Mouse (Mus musculus) megakaryocyte, embryonic 14.5 days (primary cell): ENCODE data around the gene Slc43a1. TPM values are rescaled to one million over a fixed set of nuclear protein-coding genes. Genes with fewer than 3 reads are reported as not detected.
A peak's percentile ranks its signal among the peaks of the same experiment; 100 is the strongest.
"Not testable (repeated sequence)": the region's sequence is repeated elsewhere in the genome, so short reads cannot be mapped to it uniquely, and the experiment has no call there.

ENCODE experiments used
- H3K27me3 ChIP-seq: replicated peaks from 2 replicates; pipeline ENCODE3; 2012; ENCODE audit warnings: inconsistent platforms
- H3K36me3 ChIP-seq: replicated peaks from 2 replicates; pipeline ENCODE3; 2012; ENCODE audit warnings: low read length, inconsistent platforms, mixed read lengths
- H3K4me1 ChIP-seq: 2 replicates; pipeline ENCODE4 v1.6.1; 2012; ENCODE audit warnings: inconsistent platforms
- H3K4me3 ChIP-seq: replicated peaks from 2 replicates; pipeline ENCODE3; 2012; ENCODE audit warnings: moderate library complexity, mild to moderate bottlenecking, inconsistent platforms
- H3K9me3 ChIP-seq: 2 replicates; pipeline ENCODE4 v1.6.1; 2012; ENCODE audit warnings: inconsistent platforms
- FLI1 ChIP-seq: IDR thresholded peaks from 2 replicates; pipeline ENCODE4 v1.6.1; 2012; ENCODE audit warnings: low read length, inconsistent platforms, mixed read lengths
- GATA1 ChIP-seq: IDR thresholded peaks from 3 replicates; pipeline ENCODE4 v1.6.1; 2012; ENCODE audit warnings: mixed read lengths, low read length, inconsistent platforms, borderline replicate concordance
- polyA plus RNA-seq: library from polyadenylated mRNA; stranded (reverse); fragments of >175 nt; gene quantifications from 2 replicates; pipeline ENCODE4 v1.2.3, GENCODE M21; 2012; ENCODE audit warnings: low replicate concordance; ENCODE audit not compliant: insufficient read depth

Gene Slc43a1
- polyA plus RNA-seq, 1 experiment: 1.8 TPM

DNA sequence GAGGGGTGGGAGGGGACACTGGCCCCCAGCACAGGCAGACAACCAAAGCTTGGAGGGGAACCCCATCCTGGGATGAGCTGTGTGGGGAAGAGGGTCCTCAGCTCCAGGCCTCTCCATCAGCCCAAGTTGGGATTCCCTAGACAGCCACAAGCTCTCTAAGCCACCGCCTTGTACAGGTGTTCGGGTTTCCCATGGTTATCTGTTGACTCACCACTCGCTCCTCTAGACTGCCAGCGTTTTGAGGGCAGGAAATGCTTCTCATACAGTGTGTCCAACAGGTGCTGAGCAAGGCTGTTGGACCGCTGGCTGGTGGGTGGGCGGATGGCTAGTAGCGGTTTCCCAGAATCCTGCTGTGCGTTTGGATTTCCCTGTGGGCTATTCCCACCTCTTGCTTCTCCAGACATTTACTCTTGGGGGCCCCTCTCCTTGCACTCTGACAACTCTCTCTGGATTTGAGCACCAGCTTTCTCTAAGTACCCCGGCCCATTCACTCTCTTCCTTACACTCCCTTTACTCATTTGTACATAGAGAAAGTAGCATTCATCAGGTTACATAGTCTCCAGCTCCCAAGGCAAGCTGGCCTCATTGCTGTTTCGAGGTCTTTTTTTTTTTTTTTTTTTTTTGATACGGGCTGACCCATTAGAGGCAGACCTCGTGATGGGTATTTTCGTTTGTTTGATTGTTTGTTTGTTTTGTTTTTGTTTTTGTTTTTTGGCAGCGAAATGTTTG, 50.8 kb downstream of the Slc43a1 start:
- TF ChIP-seq GATA1: no peak
- no peak for TF ChIP-seq FLI1
- Histone ChIP-seq H3K27me3 (peaks cover 88% of the 10 kb centered on the region), H3K36me3 (no peaks in the 10 kb centered on the region), H3K4me1 (peaks cover 39% of the 10 kb centered on the region), H3K4me3 (peak overlapping the region; percentile 88), H3K9me3 (no peaks in the 10 kb centered on the region)

GRCm38 (mm10) chr2:84890045-84890340, 51.3 kb downstream of the Slc43a1 start:
- H3K4me1 ChIP-seq: peaks cover 39% of the 10 kb centered on the region
- no peak for TF ChIP-seq FLI1
- TF ChIP-seq GATA1: no peak
- H3K27me3 ChIP-seq: peaks cover 87% of the 10 kb centered on the region
- H3K4me3 ChIP-seq: no peak overlapping the region
- no peaks in the 10 kb centered on the region for H3K36me3 ChIP-seq
- no peaks in the 10 kb centered on the region for H3K9me3 ChIP-seq

GRCm38 (mm10) chr2:84893359-84893758, 54.7 kb downstream of the Slc43a1 start:
- peaks cover 13% of the 10 kb centered on the region for H3K4me1 ChIP-seq

DNA sequence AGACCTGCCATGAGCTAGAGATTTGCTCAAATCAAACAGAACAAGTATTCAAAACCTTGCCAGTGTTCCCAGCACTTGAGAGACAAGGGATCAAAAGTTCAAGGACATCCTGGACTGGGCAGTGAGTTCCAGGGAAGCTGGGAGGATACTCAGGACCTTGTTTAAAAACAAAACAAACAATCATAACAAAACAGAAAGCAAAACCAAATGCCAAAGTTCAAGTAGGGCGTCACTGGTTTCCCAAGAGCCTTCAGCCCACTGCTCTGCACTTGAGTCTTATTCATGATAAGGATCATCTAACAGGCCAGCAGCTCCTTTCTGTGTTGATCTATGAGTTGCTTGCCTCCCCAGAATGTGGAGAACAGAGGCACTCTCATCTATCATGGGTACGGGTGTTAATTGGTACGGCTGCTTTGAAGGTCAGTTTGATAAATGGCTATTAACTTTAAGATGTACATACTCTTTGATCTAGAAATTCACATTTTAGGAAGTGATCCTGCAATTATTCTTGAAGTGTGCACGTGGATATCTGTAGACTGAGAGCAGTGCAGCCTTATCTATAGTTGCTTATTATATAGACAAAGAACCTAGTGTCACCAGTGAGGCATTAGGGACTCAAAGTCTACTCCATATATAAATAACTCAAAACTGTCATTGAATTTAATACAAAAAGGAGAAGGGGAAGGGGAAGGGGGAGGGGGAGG, 57.0 kb downstream of the Slc43a1 start:
- TF ChIP-seq GATA1 (no peak), FLI1 (no peak)
- H3K36me3 ChIP-seq: no peaks in the 10 kb centered on the region
- peak overlapping the region; percentile 12 for H3K4me3 ChIP-seq
- peaks cover 42% of the 10 kb centered on the region for H3K27me3 ChIP-seq
- no peaks in the 10 kb centered on the region for H3K9me3 ChIP-seq
- no peaks in the 10 kb centered on the region for H3K4me1 ChIP-seq

More at GRCm38 (mm10) chr2:84893359-84893758, 54.7 kb downstream of the Slc43a1 start:
- H3K27me3 ChIP-seq: peaks cover 59% of the 10 kb centered on the region
- H3K9me3 ChIP-seq: no peaks in the 10 kb centered on the region
- TF ChIP-seq GATA1 (no peak), FLI1 (no peak)
- no peaks in the 10 kb centered on the region for H3K36me3 ChIP-seq
- H3K4me3 ChIP-seq: no peak overlapping the region

DNA sequence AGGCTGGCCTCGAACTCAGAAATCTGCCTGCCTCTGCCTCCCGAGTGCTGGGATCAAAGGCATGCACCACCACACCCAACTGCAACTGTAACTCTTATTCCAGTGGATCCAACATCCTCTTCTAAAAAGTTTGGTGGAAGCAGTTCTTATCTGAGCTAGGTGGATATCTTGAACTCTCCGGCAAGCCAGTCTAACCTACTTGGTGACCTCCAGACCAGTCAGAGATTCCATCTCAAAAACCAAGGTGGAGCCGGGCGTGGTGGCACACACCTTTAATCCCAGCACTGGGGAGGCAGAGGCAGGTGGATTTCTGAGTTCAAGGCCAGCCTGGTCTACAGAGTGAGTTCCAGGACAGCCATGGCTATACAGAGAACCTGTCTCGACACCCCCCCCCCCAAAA, 58.0 kb downstream of the Slc43a1 start:
- H3K4me3 ChIP-seq, H3K9me3 ChIP-seq, H3K4me1 ChIP-seq, H3K36me3 ChIP-seq: not testable (repeated sequence)
- H3K27me3 ChIP-seq: peaks cover 32% of the 10 kb centered on the region

DNA sequence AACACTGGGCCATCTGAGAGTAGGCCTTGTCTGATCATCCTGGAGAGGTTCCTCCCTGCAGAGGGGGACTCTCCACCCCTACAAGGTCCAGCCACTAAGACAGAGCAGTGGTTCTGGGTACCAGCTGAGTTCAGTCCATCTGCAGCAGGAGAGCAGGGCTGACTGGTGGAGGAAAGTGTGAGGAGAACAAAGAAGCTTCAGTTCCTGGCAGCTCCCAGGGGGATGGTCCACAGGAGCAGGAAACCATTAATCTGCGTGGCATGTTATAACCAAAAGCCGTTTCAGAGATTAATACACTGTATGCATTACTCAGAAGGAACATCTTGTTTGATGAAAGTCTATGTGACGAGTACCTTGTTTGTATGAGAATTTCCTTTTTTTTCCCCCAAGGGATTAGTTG, 74.1 kb downstream of the Slc43a1 start:
- TF ChIP-seq GATA1 (no peak), FLI1 (no peak)
- H3K4me3 ChIP-seq: no peak overlapping the region
- no peaks in the 10 kb centered on the region for H3K36me3 ChIP-seq

More for the DNA sequence above, 74.1 kb downstream of the Slc43a1 start:
- Histone ChIP-seq H3K9me3 (0 out of 2 replicates have a peak, but pooled peaks cover 7% of the 10 kb centered on the region), H3K27me3 (peaks cover 9% of the 10 kb centered on the region), H3K4me1 (peaks cover 29% of the 10 kb centered on the region)

Other genes with a start within 250 kb of the Slc43a1 start
- 0.71 and 4.4 TPM in 2 replicates for gene Ctnnd1, start 188.1 kb upstream of the Slc43a1 start, polyA plus RNA-seq
- gene Btbd18, start 179.8 kb upstream of the Slc43a1 start, polyA plus RNA-seq: 0.02 TPM in 1 of 2 replicates, not detected in the other
- gene Selenoh, start 168.1 kb upstream of the Slc43a1 start, polyA plus RNA-seq: 72.9 and 130 TPM in 2 replicates
- not detected in 2 replicates for gene Gm28635, start 160.8 kb upstream of the Slc43a1 start, polyA plus RNA-seq
- gene Med19, start 160.4 kb upstream of the Slc43a1 start, polyA plus RNA-seq: 8.7 and 9.7 TPM in 2 replicates
- gene Tmx2, start 159.7 kb upstream of the Slc43a1 start, polyA plus RNA-seq: 2.4 TPM in 1 of 2 replicates, not detected in the other
- 14.8 and 20.0 TPM in 2 replicates for gene Zdhhc5, start 123.7 kb upstream of the Slc43a1 start, polyA plus RNA-seq
- gene Clp1, start 111.5 kb upstream of the Slc43a1 start, polyA plus RNA-seq: 0.70 TPM in 1 of 2 replicates, not detected in the other
- 2.6 and 2.9 TPM in 2 replicates for gene Ypel4, start 104.8 kb upstream of the Slc43a1 start, polyA plus RNA-seq
- 3.0 TPM in 1 of 2 replicates, not detected in the other for gene Gm19426, start 95.2 kb upstream of the Slc43a1 start, polyA plus RNA-seq
- not detected in 2 replicates for gene Serping1, start 63.4 kb upstream of the Slc43a1 start, polyA plus RNA-seq
- 4.4 and 5.9 TPM in 2 replicates for gene Ube2l6, start 40.0 kb upstream of the Slc43a1 start, polyA plus RNA-seq
- gene Smtnl1, start 16.2 kb upstream of the Slc43a1 start, polyA plus RNA-seq: 0.07 TPM in 1 of 2 replicates, not detected in the other
- gene Timm10, start 11.9 kb upstream of the Slc43a1 start, polyA plus RNA-seq: 9.7 TPM in 1 of 2 replicates, not detected in the other
- gene Rtn4rl2, start 47.9 kb downstream of the Slc43a1 start, polyA plus RNA-seq: 2.7 and 8.4 TPM in 2 replicates
- 4.4 and 9.1 TPM in 2 replicates for gene Slc43a3, start 97.7 kb downstream of the Slc43a1 start, polyA plus RNA-seq
- gene Prg2, start 141.6 kb downstream of the Slc43a1 start, polyA plus RNA-seq: 2.5 TPM in 1 of 2 replicates, not detected in the other
- 1.8 TPM in 1 of 2 replicates, not detected in the other for gene Prg3, start 149.4 kb downstream of the Slc43a1 start, polyA plus RNA-seq
- gene Ssrp1, start 198.4 kb downstream of the Slc43a1 start, polyA plus RNA-seq: 9.9 and 23.0 TPM in 2 replicates
- not detected in 2 replicates for gene P2rx3, start 198.6 kb downstream of the Slc43a1 start, polyA plus RNA-seq
- 0.72 TPM in 1 of 2 replicates, not detected in the other for gene Tnks1bp1, start 209.2 kb downstream of the Slc43a1 start, polyA plus RNA-seq